Mouse (Mus musculus): ENCODE measurements around the gene Hba-x.
"Not testable (repeated sequence)": the region's sequence is repeated elsewhere in the genome, so short reads cannot be mapped to it uniquely, and the experiment has no call there.

Gene Hba-x

DNA sequence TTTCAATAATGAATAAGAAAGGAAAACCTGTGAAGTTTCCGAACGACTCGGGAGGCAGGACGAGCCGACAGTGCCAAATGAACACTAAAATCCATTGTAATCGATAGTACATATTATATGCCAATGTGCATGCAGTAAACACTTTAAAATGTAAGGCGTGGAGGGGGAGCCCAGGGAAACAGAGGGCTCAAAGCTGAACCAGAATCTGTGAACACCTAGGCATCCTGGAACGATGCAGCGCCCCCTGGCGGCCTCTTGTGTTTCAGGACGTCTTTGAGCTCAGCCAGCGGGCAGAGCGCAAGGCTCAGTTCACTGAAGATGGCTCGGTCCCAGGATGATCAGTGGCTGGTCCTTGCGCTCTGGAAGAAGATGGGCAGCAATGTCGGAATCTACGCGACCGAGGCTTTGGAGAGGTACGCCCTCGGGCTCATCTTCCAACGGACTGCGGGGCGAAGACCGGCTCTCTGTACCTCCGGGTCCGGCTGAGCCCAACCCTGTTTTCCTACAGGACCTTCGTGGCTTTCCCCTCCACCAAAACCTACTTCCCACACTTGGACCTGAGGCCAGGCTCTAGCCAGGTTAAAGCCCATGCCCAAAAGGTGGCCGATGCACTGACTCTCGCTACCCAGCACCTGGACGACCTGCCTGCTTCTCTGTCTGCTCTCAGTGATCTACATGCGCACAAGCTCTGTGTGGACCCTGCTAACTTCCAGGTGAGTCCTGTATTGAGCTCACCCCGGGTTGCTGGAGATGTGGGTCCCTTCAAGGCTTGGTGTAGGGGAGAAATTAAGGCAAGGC, 10.7 kb downstream of the Hba-x start, which contains the start of gene Hbq1b:
TSS of gene Hbq1b (plus strand) at position 271 of the 798 bp plus-strand sequence.
- DNase-seq, result peak; percentile 65

DNA sequence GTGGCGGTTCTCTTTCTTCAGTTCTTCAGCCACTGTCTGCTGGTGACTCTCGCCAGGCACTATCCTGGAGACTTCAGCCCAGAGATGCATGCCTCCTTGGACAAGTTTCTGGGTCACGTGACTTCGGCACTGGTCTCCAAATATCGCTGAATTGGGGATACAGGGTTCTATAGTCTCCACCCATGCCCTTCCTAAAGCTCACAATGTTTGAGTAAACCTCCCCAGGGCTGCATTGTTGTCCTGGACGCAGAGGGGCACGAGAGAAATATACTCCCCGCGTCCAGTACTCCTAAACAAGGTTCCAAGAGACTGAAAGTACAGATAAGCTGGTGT, 11.3 kb downstream of the Hba-x start:
- DNase-seq, result no peak

DNA sequence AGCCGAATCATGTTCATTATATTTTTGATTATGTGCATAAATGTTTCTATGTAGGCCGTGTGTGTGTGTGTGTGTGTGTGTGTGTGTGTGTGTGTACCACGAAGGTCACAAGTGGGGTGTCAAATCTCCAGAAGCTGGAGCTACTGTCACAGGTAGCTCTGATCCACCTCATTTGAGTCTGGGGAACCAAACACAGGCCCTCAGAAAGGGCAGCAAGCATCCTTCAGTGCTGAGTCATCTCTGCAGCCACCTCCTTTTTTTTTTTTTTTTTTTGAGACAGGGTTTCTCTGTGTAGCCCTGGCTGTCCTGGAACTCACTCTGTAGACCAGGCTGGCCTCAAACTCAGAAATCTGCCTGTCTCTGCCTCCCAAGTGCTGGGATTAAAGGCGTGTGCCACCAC, 16.6 kb downstream of the Hba-x start:
- not testable (repeated sequence) for DNase-seq

DNA sequence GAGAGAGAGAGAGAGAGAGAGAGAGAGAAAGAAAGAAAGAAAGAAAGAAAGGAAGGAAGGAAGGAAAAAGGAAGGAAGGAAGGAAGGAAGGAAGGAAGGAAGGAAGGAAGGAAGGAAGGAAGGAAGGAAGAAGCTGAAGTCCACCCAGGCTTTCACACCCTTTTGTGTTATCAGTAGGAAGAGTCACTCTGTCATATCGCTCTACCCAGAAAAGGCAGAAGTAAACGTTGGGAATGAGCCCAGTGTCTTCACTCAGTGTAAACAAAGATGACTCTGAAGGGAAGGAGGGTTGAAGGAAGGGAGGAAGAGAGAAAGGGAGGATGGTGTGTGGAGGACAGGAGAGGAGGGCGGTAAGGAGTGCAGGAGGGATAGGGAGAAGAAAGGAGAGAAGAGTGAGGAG, 17.3 kb downstream of the Hba-x start:
- not testable (repeated sequence) for DNase-seq

DNA sequence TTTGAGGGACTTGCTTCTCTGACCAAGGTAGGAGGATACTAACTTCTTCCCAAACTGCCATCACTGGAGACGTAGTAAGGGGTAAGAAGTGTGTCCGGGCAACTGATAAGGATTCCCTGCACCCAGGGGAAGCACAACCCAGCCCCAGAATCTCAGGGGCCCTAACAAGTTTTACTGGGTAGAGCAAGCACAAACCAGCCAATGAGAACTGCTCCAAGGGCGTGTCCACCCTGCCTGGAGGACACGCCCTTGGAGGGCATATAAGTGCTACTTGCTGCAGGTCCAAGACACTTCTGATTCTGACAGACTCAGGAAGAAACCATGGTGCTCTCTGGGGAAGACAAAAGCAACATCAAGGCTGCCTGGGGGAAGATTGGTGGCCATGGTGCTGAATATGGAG, 20.0 kb downstream of the Hba-x start, which contains the start of gene Hba-a2:
TSS of gene Hba-a2 (plus strand) at position 287 of the 400 bp plus-strand sequence.
- not testable (repeated sequence) for DNase-seq

DNA sequence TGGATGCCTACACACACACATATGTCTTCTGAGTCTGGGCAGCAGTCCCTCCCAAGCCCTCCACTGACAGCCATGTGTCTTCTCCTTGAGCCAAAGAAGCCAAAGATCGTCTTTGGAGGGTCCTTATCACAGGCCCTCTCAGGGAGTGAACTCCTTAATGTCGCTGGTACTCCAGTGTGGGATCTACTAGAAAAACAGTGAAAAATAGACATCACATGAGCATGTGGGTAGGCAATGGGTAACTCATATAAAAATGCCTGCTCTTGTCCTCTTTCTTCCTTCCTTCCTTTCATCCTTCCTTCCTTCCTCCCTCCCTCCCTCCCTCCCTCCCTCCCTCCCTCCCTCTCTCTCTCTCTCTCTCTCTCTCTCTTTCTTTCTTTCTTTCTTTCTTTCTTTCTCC, 21.2 kb downstream of the Hba-x start:
- not testable (repeated sequence) for DNase-seq

DNA sequence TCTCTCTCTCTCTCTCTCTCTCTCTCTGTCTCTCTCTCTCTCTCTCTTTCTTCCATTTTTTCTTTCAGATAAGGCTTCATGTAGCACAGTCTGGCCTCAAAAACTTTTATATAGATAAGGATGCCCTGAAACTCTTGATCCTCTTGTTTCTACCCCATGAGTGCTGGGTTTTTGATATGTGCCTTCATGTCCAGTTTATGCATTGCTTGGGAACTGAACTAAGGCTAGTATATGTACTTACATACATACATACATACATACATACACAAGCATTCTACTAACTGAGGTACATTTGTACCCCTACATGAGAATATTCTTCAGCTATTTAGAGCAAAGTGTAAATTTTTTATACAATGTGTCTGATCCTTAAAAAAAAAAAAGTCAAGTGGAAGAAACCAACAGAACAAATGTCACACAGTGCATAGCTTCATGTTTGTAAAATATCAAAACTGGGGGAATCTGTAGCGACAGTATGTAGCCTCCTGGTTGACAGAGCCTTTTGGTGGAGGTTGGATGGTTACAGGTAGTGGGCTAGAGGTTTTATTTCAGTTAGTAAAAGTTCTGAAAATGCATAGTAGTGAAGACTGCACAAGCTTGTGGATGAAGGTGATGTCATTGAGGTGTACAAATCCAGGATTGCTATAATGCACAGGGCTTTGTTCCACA, 21.8 kb downstream of the Hba-x start:
- DNase-seq, result no peak

DNA sequence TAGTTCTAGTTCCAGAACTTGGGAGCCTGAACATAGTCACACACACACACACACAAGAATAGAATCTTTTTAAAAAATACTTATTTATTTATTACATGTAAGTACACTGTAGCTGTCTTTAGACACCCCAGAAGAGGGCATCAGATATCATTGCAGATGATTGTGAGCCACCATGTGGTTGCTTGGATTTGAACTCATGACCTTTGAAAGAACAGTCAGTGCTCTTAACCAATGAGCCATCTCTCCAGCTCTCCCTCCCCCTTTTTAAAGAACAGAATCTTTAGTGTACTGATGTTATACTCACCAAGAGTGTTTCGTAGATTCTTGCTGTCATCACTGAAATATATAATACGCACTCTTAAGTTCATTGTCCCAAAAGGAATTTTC, 22.3 kb downstream of the Hba-x start:
- no peak for DNase-seq

DNA sequence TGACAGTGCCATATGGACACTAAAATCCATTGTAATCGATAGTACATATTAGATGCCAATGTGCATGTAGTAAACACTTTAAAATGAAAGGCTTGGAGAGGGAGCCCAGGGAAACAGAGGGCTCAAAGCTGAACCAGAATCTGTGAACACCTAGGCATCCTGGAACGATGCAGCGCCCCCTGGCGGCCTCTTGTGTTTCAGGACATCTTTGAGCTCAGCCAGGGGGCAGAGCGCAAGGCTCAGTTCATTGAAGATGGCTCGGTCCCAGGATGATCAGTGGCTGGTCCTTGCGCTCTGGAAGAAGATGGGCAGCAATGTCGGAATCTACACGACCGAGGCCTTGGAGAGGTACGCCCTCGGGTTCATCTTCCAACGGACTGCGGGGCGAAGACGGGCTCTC, 23.7 kb downstream of the Hba-x start, which contains the start of gene Hbq1a:
TSS of gene Hbq1a (plus strand) at position 205 of the 400 bp plus-strand sequence.
- peak; percentile 57 for DNase-seq

DNA sequence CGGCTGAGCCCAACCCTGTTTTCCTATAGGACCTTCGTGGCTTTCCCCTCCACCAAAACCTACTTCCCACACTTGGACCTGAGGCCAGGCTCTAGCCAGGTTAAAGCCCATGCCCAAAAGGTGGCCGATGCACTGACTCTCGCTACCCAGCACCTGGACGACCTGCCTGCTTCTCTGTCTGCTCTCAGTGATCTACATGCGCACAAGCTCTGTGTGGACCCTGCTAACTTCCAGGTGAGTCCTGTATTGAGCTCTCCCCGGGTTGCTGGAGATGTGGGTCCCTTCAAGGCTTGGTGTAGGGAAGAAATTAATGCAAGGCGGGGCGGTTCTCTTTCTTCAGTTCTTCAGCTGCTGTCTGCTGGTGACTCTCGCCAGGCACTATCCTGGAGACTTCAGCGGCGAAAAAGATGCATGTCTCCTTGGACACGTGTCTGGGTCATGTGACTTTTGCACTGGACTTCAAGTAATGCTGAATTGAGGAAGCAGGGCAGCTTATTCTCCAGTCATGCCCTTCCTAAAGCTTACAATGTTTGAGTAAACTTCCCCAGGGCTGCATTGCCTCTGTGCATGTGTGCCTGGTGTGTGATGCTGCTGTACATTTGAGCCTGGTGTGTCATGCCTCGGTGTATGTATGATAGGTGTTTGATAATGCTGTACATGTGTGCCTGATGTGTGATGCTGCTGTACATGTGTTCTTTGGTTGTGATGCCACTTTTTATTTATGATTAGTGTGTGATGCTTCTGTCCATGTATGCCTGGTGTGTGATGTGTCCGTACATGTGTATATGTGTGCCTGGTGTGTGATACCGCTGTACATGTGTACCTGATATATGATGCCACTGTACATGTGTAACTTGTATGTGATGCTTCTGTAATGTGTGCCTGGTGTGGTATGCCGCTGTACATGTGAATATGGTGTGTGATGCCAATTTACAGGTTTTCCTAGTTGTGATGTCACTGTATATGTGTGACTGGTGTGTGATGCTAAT, 24.4 kb downstream of the Hba-x start:
- DNase-seq, result no peak

DNA sequence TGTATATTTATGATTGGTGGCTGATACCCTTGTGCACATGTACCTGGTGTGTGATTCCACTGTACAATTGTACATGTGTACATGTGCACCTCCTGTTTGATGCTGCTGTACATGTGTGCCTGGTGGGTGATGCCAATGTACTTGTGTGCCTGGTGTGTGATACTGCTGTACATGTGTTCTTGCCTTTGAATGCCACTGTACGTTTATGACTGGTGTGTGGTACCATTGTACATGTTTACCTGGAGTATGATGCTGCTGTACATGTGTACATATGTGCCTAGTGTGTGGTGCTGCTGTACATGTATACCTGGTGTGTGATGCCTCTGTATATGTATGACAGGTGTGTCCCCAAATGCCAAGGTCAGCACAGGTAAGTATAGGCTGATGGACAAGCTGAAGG, 25.3 kb downstream of the Hba-x start:
- DNase-seq, result no peak

DNA sequence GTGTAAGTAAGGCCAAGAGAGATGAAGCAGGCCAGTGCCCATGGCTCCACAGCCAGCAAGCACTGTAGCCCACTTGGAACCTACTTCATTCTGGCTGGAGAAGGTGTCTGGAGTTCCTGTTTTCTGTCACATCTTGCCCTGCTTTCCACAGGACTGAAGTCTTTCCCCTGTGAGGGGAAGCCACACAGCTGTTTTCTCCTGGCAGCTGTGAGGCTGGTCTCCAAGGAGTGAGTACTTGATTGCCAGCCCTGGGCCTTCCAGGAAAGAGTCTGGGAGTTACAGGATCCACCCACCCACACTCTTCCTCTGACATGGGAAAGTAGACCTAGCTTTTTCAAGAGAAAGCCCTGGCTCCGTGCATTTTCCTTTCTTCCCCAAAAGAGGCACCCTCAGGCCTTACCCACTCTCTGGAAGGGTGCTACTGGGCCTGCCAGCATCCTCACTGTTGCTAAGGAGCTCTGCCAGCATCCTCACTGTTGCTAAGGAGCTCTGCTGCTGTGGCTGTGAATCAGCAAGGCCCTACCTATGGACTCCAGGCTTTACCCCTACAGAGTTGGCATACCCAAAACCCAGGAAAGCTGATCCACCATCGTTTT, 26.7 kb downstream of the Hba-x start:
- DNase-seq, result peak; percentile 64

DNA sequence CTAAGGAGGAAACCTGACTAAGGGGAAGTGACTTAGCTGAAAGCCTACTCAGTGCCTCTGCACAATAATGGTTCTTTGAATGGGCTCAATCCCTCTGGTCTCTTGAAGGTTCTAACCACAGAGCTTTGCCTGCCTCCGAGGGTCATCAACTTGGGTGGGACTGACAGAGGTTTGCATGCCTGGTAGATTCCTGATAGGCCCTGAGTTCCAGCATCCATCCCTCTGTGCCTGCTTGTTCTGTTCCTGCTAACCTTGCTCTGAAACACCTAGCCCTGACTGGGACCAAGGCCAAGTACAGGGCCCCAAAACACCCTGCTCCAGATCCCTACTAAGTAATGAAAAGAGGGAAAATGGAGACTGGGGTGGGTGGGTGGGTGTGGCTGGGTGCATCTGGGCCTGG, 27.3 kb downstream of the Hba-x start:
- DNase-seq, result no peak

DNA sequence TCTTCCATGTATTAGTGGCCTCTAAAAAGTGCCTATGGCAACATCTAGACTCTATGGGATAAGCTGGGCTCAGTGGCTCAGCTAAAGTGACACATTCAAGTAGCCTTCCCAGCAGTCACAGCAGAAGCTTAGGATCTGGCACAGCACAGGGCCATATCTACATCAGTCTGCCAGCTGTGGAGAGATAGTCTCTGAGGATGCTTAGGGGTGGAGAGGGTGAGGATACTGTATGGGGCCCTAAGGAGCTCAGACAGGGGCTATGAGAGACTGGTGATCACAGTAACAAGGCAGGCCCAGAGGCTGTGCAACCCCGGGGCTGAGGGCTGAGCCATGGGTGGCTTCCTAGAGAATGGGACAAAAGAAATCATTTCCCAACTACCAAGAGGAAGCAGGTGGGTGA, 30.8 kb downstream of the Hba-x start:
- DNase-seq, result no peak

DNA sequence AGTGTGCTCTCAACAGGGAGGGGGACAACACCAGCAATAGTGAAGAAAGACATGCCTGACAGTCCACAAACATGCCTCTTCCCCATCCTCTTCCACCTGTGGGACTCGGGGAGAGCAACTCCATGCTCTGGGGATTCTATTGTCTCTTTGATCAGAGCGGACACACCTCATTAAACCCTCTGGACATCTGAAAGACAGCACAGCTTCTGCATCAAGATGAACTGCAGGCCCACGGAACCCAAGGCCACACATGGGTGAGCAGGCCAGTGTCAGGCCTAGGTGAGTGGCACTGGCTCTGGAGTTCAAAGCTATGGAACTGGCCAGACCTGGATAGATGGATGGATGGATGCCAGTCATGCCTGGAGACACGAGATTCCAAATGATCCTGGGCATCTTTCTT, 33.2 kb downstream of the Hba-x start:
- DNase-seq, result no peak

DNA sequence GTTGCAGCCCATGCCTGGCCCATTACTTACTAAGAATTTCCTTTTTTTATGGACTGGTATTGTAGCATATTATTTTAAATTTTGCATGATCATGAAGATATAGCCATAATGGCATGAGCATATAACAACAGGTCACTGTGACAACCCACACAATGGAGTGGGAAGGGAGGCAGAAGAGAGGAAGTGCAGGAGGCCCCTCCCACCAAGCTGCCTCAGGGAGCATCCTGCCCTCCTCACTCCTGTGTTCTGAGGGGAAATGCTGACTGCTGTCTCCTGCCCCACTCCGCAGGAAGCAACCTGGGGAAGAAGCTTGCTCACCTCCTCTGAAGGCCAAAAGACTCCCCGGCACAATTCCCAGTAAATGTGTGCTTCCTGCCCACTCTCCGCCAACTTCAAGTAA, 33.7 kb downstream of the Hba-x start:
- DNase-seq, result no peak

DNA sequence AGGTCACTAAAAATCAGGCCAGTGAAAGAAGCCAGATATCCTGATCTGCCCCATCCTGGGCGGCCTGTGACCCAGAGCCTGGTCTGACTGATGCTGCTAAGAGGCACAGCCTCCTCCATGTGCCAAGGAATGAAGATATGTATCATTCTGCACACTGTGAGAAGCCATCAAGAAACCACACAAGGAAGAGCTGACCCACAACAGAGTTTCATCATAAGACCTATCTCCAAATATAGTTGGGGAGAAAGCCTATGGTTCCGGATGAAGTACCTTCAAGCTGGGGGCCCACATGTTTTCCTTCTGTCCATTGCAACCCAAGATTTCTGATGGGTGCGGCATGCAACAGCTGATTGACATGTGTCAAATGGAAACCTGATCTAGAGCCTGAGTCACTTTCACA, 39.8 kb downstream of the Hba-x start:
- no peak for DNase-seq

DNA sequence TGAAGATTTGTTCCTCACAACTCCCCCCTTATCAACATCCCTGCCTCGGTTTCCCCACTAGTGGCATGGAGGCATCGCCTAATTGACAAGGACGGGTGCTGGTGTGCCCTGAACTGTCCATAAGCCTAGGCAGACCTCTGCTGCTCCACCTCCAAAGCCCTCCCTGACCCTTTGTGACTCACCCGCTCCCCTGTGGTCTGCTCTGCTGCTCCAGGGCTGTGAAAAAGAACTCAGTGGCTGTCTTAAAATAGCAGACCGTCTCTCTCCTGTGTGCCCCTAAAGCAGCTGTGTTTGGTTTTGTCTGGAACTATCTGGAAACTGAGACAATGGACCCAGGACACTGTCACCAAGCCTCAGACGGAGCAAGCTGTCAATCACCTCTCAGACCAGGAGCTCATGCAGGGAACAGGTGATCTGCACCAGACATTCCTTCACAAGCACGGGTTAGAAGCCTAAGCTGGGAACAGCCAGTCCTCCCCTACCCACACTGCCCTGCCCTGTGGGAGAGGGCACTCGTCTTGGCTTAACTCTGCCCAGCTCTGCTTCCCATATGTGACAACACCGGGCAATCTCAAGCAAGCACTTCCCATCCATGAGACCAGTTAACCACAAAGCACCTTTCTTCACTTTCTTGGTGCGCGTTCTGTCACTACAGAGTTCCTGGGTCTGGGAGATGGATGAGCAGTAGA, 44.5 kb downstream of the Hba-x start:
- DNase-seq, result no peak

DNA sequence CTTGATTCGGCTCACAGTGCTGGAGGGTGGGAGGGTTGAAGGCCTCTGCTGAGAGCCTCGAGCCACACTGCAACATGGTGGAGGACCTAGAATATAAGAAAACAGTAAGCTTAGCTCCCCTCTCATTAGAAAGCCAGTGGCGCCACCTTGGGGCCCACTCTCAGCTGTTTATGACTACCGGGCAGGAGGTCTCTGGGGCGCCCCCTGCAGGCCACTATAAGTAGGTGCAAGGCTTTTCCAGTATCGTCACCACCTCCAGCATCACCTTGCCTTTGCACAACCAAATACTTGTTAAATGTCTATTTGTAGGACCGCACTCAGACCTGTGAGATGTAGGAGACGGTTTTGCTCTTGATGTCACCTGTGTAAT, 45.0 kb downstream of the Hba-x start:
- peak; percentile 75 for DNase-seq

DNA sequence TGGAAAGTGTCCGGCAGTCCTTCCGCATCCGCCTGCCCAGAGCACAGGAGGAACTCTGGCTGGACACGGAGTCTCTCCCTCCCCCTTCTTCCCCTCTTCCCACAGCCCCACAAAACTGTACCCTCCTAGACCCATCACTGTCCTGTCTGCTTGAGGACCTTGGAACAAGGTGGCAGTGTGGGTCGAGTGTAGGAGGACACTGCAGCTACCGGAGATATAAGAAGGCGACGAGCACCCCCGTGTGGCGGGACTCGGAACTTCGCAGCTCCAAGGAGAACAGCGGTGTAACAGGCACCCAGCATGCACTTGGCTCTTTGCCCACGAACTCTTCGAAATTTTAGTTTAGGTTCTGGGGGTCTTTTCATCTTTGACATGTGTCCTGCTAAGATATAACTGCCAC, 48.4 kb downstream of the Hba-x start:
- peak; percentile 78 for DNase-seq
